Mouse (Mus musculus) G1E (cell line): Measurements from ENCODE around the gene BC034090.

Source experiments
- CTCF ChIP-seq: IDR thresholded peaks from 2 replicates; pipeline ENCODE4 v1.5.1; 2012; ENCODE audit warnings: low read depth, low read length, inconsistent platforms, mixed read lengths
- GATA1 ChIP-seq: IDR thresholded peaks from 2 replicates; pipeline ENCODE4 v1.6.1; 2012; ENCODE audit warnings: borderline replicate concordance, low read length, inconsistent platforms, mixed read lengths
- GATA2 ChIP-seq: IDR thresholded peaks from 2 replicates; pipeline ENCODE4 v1.6.1; 2012; ENCODE audit warnings: low read depth, low read length, inconsistent platforms, borderline replicate concordance
- POLR2AphosphoS5 ChIP-seq: IDR thresholded peaks from 2 replicates; pipeline ENCODE4 v1.6.1; 2012; ENCODE audit warnings: low read depth, low read length, inconsistent platforms; ENCODE audit not compliant: insufficient replicate concordance
- TAL1 ChIP-seq: conservative IDR thresholded peaks from 2 replicates; pipeline ENCODE4 v1.6.1; 2012; ENCODE audit warnings: low read depth, low read length, inconsistent platforms, mixed read lengths

GRCm38 (mm10) chr1:155172895-155173643 lies 71.2 kb downstream of the BC034090 start:
- no peak for TF ChIP-seq CTCF
- no peak for TF ChIP-seq TAL1
- TF ChIP-seq POLR2AphosphoS5: no peak
- no peak for TF ChIP-seq GATA1
- TF ChIP-seq GATA2: 0 out of 2 replicates have a peak, but pooled peaks have one; percentile 23
